Mouse (Mus musculus) right cerebral cortex, postnatal 4 days (tissue): ENCODE measurements around the gene Sirt2.

Experiments
- DNase-seq: peaks from one replicate; pipeline ENCODE4 v3.0.0-alpha.2; 2022

Gene Sirt2

DNA sequence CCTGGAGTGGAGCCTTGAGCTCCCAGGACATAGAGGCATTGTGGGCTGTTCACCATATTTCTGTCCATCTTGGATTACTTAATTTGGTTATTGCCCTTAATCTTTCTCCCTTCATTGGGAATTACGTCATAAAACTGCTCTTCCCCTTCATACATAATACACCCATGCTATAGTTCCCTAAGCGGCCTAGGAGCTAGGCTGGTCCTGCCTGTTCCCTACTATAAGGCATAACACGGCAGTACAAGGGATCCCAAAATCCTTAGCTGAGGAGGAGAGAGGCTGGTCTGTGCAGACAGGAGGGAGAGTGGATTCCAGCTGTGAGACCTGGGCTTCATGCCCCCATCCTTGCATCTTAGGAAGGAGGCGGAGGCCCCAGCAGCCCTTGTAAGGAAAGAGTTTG lies 51.4 kb downstream of the Sirt2 start:
- no peak for DNase-seq

DNA sequence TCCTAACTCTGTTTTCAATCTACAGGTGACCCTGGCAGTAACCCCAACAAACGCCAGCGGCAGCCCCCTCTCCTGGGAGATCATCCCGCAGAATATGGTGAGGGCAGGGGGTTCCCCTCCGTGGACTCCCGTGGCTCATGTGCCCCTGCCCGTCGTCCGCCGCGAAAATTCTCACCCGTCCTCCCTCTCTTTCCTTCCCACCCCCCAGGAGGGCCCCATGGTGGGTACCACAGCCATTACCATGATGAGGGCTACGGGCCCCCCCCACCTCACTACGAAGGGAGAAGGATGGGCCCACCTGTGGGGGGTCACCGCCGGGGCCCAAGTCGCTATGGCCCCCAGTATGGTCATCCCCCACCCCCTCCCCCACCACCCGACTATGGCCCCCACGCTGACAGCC lies 51.9 kb downstream of the Sirt2 start:
- no peak for DNase-seq

DNA sequence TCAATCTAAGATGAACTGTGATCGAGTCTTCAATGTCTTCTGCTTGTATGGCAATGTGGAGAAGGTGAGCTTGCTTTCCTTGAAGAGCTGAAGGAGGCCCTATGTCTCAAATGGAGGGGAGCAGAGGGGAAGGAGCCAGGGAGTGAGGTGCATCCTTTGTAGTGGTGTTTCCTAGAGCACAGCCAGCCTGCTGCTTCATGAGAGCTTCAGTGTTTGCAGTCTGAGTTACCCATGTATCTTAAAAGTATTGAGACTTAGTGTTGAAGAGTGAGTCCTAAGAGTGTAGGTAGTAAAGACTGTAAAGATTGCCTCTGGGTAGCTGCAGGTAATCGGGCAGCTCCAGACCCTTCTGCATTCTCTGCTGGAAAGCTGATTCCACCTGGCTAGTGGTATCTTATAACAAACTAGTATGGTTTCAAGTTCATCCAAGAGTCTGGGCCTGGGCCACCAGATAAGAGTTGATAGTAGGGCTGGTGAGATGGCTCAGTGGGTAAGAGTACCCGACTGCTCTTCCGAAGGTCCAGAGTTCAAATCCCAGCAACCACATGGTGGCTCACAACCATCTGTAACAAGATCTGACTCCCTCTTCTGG lies 52.4 kb downstream of the Sirt2 start:
- no peak for DNase-seq

DNA sequence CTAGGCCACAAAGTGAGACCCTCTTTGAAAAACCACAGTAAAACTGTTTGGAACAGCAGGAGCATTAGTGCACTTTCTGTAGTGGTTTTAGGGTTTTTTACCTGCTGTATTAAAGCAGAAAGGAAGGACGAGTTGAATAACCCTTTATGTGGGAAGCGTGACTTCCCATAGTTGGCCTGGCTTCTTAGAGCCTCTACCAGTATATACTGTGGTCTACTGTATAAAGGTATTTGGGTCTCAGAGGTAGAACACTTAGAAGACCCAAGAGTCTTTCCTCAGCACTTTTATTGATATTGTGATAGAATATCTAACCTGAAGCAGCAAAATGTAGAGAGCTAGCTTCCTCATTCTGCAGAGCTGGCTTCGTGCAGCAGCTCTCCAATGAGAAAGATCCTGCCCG lies 53.0 kb downstream of the Sirt2 start:
- DNase-seq, result no peak

DNA sequence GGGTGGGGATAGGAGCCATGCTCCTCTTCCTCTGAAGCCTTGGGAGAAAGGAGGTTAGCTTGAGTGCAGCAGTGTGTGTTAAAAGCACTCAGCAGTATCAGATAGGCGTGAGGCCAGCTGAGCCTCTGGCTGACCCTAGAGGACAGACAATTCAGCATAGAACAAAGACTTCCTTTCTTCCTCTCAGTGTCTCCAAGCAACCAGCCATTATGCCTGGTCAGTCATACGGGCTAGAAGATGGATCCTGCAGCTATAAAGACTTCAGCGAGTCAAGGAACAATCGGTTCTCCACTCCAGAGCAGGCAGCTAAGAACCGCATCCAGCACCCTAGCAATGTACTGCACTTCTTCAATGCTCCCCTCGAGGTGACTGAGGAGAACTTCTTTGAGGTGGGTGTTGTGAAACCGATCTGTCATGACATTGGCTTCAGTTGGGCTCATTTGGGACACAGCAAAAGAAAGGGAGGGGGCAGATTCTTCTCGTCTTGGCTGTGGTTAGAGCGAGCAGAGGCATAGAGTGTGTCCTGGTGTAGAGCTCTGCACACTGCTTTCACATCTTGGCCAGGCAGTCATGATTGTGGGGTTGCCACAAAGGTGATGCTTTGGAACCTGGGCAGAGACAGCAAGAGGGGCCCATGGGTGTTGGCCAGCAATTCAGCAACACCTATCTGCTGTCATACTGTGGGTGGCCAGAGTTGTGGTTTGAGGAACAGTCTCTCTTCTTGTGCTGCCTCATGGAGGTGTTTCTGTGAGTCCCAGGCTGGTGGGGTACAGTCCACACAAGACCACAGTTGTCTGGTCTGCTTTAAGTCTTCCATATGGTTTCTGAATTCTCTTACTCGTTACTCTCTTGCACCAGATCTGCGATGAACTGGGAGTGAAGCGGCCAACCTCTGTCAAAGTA lies 54.1 kb downstream of the Sirt2 start:
- no peak for DNase-seq

DNA sequence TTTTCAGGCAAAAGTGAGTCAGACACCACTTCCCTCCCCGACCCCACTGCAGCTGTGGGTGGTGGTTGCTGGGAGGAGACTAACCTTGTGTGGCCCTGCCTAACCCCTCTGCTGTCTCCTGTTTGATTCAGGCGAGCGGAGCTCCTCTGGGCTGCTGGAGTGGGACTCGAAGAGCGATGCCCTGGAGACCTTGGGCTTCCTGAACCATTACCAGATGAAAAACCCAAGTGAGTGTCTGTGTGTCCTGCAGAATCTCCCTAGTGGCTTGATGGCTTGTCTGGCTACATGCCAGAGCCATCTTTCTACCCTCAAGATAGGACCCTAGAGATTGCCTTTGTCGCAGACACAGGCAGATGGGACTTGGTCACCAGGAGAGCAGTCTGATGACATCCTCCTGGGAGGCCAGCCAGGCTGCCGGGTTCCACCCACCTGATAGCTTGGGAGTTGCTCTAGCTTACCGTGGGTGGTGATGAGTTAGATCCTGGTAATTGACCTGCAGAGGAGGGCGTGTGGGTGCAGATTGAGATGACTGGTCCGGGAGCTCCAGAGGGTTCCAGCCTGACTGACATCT lies 54.8 kb downstream of the Sirt2 start:
- DNase-seq, result no peak

DNA sequence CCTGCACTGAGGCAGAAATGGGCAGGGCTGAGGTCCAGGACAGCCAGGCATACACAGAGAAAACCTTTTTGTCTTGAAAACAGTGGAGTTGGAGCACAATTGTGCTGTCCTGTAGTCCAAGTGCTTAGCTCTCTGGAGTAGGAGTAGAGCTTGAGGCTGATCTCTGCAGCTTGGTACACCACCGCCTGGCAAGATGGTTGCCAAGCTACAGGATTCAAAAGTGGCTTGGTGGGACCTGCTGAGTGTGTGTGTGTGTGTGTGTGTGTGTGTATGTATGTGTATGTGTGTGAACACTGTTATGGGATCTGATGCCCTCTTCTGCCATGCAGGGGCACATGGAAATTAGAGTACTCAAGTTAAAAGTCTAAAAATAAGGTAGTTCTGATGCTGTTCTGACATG lies 56.0 kb downstream of the Sirt2 start:
- no peak for DNase-seq

DNA sequence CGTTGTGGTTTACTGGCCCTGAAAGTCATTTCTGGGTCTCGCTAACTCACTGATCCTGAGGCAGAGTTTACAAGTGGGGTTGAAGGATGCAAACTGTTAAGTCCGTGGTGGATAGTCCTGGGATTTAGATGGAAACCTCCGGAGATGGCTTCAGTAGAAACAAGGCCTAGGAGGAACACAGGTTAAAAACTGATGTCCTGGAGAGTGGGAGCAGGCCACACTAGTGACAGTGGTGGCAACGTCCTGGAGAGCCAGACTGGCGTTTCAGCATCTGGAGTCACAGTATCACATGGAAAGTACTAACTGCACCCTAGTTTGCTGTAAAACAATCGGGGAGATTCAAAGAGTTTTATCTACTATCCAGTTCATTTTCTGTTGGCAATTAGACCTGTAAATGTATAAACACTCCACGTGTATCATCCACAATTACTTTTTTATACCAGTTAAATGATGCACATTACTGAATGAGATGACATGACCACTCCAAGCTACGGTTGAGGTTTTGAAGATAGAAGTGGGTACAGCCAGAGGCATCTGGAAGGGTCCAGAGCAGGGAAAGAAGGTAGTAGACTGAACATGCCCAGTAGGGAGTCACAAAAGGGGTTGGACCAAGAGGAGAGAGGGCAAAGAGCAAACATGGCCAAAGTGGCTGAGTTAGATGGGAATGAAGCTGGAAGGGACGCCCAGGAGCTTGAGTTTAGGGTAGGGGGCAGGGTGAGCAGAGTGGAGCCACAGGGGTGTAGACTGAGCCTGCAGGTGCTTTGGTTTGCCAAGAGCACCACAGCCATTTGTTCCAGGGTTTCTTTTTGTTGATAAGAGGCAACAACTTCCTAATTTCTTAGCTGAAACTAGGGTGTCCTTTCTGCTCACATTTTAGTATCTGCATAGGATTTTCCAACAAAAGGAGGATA lies 56.7 kb downstream of the Sirt2 start:
- DNase-seq, result no peak

DNA sequence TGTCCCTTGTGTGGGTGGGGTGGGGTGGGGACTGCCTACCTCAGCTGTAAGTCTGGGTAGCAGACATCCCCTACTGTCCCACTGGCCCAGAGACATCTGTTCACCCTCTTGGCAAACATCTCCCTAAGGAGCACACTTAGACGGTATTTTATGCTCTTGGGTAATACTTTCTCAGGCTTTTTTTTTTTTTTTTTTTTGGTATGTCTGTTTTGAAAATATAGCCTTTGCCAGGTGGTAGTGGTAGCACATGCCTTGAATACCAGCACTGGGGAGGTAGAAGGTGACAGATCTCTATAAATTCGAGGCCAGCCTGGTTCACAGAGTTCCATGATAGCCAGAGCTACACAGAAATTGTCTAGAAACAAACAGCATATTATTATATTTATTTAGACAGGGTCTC lies 57.4 kb downstream of the Sirt2 start:
- DNase-seq, result no peak

DNA sequence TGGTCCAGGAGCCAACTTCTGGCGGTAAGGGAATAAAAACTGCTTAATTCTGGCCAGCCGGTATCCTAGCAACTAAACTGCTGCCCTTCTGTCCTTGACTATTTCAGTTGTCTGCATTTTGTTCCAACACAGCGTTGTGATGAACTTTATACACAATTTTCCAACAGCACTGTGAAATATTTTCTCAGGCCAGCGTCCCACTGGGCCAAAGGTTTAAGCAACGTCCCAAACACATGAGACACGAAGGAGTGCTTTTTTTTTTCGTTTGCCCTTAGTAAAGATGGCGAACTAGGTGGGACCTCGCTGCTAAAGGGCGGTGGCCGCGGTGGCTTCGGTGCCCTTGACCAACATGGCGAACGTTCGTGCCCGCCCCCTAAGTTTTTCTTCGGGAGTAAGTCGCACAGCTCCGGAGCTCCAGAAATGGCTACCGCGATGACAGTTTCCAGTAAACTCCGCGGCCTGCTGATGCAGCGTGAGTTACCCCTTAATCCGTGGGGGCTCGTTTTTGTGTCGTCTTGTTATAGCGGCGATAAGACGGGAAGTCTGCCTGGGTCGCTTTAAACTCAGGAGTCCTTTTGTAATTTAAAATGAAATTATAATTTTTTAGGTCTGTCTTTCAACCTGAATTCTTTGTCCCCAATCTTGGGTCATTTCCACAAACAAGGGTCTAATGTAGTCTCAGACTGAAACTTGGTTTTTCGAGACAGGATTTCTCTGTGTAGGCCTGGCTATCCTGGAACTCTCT lies 58.6 kb downstream of the Sirt2 start, which contains the start of gene Ech1:
Ech1 (plus strand) TSS at position 277 of the 745 bp plus-strand sequence.
- peak; percentile 84 for DNase-seq

DNA sequence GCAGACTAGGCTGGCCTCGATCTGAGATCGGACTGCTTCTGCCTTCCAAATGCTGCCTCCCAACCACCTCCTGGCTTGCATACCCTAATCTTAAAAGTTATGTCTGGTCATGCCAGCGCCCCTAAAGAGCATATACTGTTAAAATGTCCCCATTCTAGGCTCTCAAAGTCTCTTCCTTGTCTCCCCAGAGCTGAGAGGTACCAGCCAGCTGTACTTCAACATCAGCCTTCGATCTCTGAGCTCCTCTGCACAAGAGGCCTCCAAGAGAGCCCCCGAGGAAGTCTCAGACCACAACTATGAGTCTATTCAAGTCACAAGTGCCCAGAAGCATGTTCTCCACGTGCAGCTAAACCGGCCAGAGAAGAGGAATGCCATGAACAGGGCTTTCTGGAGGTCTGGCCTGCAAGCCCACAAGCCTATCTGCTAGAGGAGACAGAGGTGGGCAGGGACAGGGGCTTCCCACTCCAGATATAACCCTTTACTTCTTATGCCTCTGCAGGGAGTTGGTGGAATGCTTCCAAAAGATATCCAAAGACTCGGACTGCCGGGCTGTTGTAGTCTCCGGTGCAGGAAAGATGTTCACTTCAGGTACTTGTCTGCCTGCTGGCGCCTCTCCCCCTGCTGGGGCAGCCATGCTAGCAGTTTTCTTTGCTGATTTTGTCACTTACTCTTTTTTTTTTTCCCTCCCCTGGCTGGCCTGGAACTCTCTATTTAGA lies 59.3 kb downstream of the Sirt2 start:
- no peak for DNase-seq

DNA sequence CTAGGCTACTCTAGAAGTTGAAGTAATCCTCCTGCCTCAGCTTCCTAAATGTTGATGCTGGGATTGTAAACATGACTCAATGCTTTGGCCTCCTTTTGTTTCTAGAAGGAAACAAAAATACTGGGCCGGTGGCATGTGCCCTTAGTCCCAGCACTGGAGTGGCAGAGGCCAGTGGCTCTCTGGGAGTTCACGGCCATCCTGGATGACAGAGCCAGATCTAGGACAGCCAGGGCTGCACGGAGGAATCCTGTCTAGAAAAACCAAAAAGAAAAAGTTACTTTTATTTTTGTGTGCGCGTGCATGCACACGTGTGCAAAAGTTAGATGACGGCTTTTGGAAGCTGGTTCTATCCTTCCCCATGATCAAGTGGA lies 59.9 kb downstream of the Sirt2 start:
- DNase-seq, result no peak

DNA sequence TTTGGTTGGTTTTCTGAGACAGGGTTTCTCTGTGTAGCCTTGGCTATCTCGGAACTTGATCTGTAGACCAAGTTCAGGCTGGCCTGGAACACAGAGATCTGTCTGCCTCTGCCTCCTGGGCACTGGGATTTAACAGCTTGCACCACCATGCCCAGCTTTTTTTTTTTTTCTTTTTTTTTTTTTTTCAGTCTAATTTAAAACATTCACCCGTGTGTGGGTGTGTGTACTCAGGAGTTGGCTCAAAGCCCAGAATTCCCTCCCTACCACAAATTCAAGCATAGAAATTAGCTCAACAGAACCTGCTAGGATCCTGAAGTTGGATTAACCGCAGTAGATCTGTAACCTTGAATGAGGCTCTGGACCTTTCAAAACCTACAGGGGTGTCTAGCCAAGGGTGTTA lies 60.8 kb downstream of the Sirt2 start:
- DNase-seq, result peak; percentile 38

DNA sequence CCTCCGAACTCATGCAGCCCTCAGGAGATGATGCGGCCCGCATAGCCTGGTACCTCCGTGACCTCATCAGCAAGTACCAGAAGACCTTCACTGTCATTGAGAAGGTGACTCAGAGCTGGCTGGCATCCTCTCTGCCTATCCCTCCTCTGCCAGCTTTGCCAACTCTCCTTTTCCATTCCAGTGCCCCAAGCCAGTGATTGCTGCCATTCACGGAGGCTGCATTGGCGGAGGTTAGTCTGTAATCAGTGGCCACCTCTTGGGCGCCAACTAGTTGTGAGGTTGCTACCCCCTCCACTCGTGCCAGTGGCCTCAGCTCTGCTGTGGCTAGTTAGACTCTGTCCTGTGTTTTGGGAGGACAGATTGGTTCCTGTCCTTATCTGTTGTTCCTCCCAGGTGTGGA lies 63.3 kb downstream of the Sirt2 start:
- DNase-seq, result no peak

DNA sequence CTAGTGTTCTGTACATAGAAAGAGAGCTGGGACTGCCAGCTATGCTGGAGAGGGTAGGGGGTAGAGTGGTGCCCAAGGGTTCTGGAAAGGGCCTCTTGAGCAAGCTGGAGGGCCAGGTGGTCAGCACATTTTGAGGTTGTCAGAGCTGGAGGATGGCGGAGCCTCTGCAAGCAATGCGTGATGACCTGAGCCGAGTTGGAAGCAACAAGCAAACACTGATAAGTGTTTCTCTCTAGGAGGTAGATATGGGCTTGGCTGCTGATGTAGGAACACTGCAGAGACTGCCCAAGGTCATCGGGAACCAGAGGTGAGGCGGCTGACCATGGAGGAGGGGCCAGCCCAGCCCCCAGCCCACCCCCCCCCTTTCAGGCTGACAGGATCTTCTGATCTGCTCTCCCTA lies 64.4 kb downstream of the Sirt2 start:
- no peak for DNase-seq

DNA sequence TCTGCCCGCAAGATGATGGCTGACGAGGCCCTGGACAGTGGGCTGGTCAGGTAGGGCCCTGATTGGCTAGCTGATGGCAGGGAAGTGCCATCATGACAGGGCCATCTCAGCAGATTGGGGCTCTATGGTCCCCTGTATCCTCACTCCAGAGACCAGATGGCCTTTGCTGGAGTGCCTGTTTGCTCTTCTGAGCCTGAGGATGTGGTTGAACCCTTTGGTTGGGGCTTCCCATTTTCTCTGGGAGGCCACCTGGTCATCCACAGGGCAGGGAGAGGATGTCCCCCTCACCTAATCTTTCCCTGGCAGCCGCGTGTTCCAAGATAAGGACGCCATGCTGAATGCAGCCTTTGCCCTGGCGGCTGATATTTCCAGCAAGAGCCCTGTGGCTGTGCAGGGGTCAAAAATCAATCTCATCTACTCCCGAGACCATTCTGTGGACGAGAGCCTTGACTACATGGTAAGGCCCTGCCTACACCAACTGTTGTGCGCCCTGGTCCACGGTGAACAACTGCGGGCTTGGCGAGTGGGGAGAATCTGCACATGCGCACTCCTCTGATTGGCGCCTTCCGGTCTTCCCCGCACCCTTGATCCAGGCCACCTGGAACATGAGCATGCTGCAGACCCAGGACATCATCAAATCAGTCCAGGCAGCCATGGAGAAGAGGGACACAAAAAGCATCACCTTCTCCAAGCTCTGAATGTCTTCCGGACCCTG lies 65.0 kb downstream of the Sirt2 start:
- no peak for DNase-seq

DNA sequence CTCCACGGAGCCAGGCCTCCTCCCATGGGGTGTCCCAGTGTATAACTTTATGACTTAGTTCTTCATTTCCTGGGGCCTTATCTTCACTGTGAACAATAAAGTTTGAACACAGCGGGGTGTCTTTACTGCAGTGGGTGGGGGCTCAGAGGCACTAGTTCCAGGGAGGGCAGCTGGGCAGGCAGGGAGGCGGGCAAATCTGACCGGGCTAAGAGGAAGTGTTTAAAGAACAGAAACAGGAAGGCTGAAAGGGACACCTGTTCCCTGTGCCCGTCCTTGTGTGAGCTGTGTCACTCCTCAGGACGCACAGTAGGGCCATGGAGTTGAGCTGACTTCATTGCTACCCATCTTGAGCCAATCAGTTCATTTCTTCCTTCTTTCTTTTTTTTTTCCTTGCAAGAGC lies 65.6 kb downstream of the Sirt2 start:
- DNase-seq, result no peak

DNA sequence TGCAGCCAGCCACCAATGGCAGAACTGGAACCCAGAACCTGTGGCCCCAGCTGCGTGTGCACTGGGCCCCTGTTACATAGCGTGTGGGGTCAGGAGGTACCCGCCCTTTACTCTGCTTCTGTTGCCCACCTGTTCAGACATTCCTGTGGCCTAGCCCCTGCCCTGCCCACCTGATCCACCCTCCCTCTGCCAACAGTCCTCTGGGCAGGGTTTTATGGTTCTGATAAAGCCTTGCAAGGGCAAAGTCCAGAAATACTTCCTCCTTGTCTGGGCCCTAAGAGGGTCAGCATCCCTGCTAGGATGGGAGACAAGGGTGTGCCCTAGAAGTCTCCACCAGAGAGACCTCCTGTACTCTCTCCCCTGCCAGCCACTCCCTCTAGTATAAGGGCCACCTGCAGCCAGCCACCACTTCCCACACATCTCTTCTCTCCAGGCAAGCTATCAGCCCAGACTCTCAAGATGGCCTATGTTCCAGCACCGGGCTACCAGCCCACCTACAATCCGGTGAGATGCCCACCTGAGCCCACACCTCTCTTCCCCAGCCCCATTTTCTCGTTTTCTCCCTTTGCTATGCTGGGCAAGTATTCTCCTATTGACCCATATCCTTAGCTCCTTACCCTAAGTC lies 67.3 kb downstream of the Sirt2 start, which contains the start of gene Lgals4:
Lgals4 (plus strand) TSS at position 132 of the 625 bp plus-strand sequence.
- no peak for DNase-seq

DNA sequence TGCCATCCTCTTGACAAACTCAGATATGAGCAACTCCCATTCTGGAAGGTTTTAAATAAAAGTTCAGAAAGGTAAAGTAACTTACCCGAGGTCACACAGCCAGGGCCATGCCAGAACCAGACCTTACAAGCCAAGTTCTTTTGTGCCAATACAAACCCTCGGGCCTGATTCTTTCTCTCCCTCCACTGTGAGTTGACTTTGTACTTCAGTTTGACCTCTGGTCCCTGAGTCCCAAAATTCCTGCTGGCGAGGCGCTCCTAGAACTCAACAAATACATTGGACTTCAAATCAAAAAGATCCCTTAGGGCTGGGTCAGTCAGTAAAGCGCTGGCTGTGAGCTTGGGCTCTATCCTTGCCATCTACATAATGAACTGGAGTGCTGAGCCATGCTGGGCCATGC lies 70.4 kb downstream of the Sirt2 start:
- DNase-seq, result no peak
